Mouse (Mus musculus): ENCODE results near the gene Serf2.

Serf2 gene

DNA sequence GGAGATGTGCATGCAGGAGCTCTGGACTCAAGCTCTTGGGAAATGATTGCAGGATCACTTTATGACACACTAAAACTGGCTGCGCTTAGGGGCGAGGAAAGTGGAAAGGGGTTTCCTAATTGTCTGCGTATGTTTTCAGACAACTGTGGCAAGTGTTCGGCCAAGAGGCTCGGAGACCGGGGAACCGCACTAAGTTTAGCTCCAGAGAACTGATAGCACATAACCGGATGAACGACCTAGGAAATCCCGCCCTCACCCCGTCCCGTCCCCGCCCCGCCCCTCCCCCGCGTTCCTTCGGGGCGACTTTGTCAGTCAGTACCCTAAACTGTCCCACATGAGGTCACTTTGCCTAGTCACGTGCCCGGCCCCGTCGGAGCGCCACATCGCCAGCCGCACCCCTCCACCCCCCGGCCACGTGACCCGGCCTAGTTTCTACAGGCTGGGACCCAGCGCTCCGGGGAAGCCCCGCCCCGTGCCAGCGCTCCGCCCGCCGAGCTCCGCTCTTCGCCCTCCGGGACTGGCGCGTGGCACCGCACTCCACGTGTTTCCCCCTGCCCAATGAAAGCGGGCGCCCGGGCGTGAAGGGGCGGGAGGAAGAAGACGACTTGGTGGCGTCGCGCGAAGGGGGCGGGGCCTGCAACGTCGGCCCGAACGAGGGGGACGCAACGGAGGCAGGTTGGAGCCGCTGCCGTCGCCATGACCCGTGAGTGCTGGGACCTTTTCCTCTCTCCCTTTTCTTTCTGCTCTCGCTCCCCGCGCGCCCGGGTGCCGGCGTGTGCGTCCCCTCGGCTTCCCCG, at the start of gene Serf2:
Gene Serf2, plus strand, starts transcription at position 457 of the 797 bp plus-strand sequence.
- CTCF ChIA-PET, result interaction anchor here (1.6 kb wide), 1 partner anchor 9 kb away, joined by 3 read pairs; no protein-coding TSS in a partner anchor

- CTCF ChIA-PET, result interaction anchor here (0.7 kb wide), 1 partner anchor 91 kb away, joined by 3 read pairs; no protein-coding TSS in a partner anchor
Measured at GRCm38 (mm10) chr2:121403296-121403695, 45.7 kb upstream of the Serf2 start.

DNA sequence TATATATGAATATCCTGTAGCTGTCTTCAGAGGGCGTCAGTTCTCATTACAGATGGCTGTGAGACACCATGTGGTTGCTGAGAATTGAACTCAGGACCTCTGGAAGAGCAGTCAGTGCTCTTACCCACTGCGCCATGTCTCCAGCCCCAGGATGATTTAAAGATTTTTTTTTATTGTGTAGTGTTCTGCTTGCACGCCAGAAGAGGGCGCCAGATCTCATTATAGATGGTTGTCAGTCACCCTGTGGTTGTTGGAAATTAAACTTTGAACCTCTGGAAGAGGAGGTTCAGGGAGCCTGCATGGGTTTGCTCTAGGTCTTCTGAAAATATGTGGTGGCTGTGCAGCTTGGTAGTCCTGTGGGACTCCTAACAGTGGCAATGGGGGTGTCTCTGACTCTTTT, 40.8 kb upstream of the Serf2 start:
- CTCF ChIA-PET, result no interaction called here

DNA sequence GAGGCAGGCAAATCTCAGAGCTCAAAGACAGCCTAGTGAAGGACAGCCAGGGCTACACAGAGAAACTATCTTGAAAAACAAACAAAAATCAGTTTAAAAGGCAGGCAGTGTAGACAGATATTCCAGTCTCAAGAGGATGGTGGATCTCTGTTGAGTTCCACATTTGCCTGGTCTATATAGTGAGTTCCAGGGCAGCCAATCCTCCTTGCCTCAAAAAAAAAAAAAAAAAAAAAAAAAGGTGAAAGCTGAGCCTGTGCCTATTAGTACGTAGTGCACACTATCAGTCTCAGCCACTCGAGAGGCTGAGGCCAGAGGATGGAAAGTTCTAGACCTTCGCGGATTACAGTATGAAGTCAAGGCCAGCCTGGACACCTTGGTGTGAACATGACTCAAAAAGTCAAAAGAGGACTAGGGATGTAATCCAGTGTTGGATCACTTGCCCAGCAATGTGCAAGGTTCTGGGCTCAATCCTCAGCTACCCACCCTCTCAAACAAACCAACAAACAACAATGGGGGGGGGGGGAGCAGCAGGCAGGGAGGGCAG, 36.1 kb upstream of the Serf2 start:
- CTCF ChIA-PET, result interaction anchor here (0.6 to 0.8 kb wide), 6 partner anchors 27 to 343 kb away, joined by 3 to 13 read pairs (median 6); no protein-coding TSS in a partner anchor

- CTCF ChIA-PET, result interaction anchor here (0.6 to 0.8 kb wide), 7 partner anchors 15 to 343 kb away, joined by 3 to 13 read pairs (median 4); no protein-coding TSS in a partner anchor
Measured at GRCm38 (mm10) chr2:121413387-121414042, 35.5 kb upstream of the Serf2 start, which contains the start of the genes Pdia3 and Catsper2. Gene Pdia3 (plus strand): TSS chr2:121413775. Gene Catsper2 (minus strand): TSS chr2:121413792.

DNA sequence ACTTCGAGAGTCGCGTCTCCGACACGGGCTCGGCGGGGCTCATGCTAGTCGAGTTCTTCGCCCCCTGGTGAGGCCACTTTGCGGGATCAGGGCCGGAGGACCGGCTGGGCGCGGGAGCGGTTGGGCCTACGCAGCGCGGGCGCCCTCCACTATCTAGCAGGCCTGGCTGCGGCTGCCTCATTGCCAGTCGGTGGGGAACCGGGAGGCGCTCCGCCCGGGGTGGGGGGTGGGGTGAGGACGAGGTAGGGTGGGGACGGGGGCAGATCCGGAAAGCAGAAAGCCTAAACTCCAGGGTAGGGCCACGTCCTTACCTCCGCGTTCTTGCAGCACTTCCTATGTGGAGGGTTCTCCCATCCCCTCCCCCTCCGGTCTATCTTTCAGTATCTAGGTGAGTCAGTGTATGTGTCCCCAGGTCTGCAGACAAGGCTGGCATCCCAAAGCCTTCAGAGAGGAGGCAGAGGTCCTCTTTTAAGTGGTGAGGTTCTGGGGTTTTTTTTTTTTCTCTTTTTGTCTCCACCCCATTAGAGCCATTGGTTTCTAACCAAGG, 34.8 kb upstream of the Serf2 start:
- CTCF ChIA-PET, result interaction anchor here (0.7 to 1.2 kb wide), 4 partner anchors 14 to 829 kb away, joined by 3 to 10 read pairs (median 4); no protein-coding TSS in a partner anchor

- CTCF ChIA-PET, result interaction anchor here (0.7 to 1.2 kb wide), 2 partner anchors 13 to 829 kb away, joined by 3 to 4 read pairs; no protein-coding TSS in a partner anchor
Measured at GRCm38 (mm10) chr2:121415103-121415502, 33.9 kb upstream of the Serf2 start.

- CTCF ChIA-PET, result interaction anchor here (1.2 kb wide), 1 partner anchor 13 kb away, joined by 4 read pairs; no protein-coding TSS in a partner anchor
Measured at GRCm38 (mm10) chr2:121415591-121415990, 33.4 kb upstream of the Serf2 start.

GRCm38 (mm10) chr2:121416356-121416755, 32.6 kb upstream of the Serf2 start:
- CTCF ChIA-PET, result no interaction called here

DNA sequence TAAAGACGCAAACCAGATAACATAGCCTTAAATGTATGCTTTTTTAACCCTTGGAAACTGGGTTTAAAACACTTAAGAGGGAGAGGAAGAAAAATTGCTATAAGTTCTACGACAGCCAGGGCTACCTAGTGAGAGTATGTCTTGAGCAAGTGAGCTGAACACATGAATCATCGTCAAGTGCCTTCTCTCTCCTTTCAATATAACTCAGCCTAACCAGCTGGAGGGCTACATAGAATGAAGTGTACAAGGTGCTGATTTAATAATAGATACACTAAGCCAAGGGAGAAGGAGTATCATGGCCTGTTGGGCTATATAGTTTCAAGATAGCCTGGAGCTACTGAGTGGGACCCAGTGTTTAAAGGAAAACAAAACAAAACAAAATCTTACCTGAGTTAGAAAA, 30.5 kb upstream of the Serf2 start:
- CTCF ChIA-PET, result interaction anchor here (0.7 kb wide), 1 partner anchor 139 kb away, joined by 3 read pairs; no protein-coding TSS in a partner anchor

DNA sequence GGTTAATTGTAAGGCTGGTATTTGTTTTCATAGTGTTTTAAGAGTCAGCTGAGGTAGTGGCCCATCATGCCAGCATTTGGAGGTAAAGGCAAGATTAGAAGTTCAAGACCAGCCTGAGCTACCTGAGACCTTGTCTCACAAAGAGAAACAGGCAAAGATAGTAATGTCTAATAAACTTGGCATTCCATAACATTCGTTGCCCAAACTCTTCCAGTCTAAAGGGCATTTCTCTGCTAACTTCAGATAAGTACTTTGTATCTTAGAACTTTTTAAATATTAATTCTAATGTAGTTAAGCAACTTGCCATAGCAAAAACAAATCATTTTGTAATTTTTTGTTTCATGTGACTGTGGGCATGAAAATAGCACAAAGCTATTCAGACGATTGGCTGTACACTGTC, 25.8 kb upstream of the Serf2 start:
- CTCF ChIA-PET, result no interaction called here

DNA sequence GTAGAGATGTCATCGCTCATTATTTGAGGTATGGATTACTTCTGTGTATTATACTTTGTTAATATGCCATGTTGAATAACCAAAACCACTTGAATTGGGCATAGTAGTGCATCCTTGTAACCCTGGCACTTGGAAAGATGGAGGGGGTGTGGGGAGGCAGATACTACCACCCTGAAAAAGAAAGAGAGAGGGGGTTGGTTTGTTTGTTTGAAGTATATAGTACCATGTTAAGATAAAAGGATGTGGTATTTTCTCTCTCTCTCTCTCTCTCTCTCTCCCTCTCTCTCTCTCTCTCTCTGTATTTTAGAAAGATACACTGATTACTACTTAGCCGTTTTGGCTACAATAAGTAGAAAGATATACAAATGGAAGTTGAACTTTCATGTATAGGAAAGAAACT, 23.1 kb upstream of the Serf2 start:
- CTCF ChIA-PET, result no interaction called here

- CTCF ChIA-PET, result interaction anchor here (0.7 kb wide), 1 partner anchor 270 kb away, joined by 3 read pairs; no protein-coding TSS in a partner anchor
Measured at GRCm38 (mm10) chr2:121434854-121435253, 14.1 kb upstream of the Serf2 start.

- CTCF ChIA-PET, result interaction anchor here (0.6 kb wide), 2 partner anchors 27 kb away, joined by 3 to 8 read pairs; no protein-coding TSS in a partner anchor
Measured at GRCm38 (mm10) chr2:121439746-121440145, 9.2 kb upstream of the Serf2 start.

DNA sequence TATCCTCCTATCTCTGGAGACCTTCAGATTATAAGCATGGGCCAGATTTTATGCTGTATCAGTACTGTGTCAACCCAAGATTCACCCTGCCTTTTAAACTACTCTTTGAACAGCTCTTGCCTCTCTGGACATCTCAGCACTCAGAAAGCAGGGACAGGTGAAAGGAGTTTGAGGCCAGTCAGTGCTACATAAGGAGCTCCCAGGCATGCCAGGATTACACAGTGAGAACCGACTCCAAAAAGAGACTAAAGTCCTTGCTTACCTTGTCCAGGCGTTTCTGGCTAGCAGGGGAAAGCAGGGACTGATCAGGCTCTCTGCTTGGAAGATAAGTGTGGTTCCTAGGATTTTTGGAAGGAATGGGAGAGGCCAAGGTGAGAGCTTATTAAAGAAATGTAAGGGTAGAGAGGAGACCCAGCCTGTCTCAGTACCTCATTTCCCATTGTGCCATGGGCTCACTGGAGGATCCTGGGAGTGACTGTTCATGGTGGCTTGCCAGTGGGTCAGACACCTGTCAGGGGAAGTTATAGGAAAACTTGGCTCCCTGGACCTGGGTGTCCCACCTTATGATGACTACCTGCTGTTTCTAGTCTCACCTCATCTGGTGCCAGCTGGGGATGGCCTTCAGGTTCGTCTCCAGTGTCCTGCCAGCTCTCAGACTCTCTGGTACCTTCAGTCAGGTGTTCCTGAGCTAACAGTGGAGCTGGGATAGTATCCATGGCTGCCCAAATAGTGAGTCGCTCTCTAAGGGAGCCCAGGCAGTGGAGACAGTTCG, 8.0 kb upstream of the Serf2 start:
- CTCF ChIA-PET, result interaction anchor here (1.6 kb wide), 1 partner anchor 9 kb away, joined by 6 read pairs; no protein-coding TSS in a partner anchor

GRCm38 (mm10) chr2:121441800-121442199, 7.2 kb upstream of the Serf2 start:
- CTCF ChIA-PET, result interaction anchor here (1.6 kb wide), 1 partner anchor 10 kb away, joined by 6 read pairs; no protein-coding TSS in a partner anchor

GRCm38 (mm10) chr2:121442259-121443067, 6.5 kb upstream of the Serf2 start:
- CTCF ChIA-PET, result interaction anchor here (1.6 kb wide), 1 partner anchor 11 kb away, joined by 6 read pairs; no protein-coding TSS in a partner anchor

- CTCF ChIA-PET, result no interaction called here
Measured at GRCm38 (mm10) chr2:121443068-121443349, 6.0 kb upstream of the Serf2 start.

- CTCF ChIA-PET, result no interaction called here
Measured at GRCm38 (mm10) chr2:121444178-121444577, 4.8 kb upstream of the Serf2 start, which contains the start of gene Ell3. Gene Ell3 (minus strand): TSS chr2:121444278.

- CTCF ChIA-PET, result interaction anchor here (0.9 kb wide), 1 partner anchor 13 kb away, joined by 4 read pairs; no protein-coding TSS in a partner anchor
Measured at GRCm38 (mm10) chr2:121445117-121445516, 3.9 kb upstream of the Serf2 start.
